Mouse (Mus musculus) heart, postnatal 25 days (tissue): ENCODE measurements around the gene Cst6. TPM values are rescaled to one million over a fixed set of nuclear protein-coding genes. Genes with fewer than 3 reads are reported as not detected.

ENCODE experiments used
- DNase-seq: peaks from one replicate; pipeline ENCODE4 v3.0.0; 2022; ENCODE audit warnings: low spot score
- intact Hi-C: fragments of 180-260 bp; cut with DNase I; formaldehyde crosslinking; loops from one replicate; pipeline ENCODE4 v1.15.1; 2025
- total RNA-seq, 2 experiments: library from RNA; stranded (reverse); gene quantifications; 2 replicates each; pipeline ENCODE4 v1.2.3; 2021

The Cst6 gene
- total RNA-seq, 2 experiments from 2014 or later: 7.4 to 9.6 TPM

DNA sequence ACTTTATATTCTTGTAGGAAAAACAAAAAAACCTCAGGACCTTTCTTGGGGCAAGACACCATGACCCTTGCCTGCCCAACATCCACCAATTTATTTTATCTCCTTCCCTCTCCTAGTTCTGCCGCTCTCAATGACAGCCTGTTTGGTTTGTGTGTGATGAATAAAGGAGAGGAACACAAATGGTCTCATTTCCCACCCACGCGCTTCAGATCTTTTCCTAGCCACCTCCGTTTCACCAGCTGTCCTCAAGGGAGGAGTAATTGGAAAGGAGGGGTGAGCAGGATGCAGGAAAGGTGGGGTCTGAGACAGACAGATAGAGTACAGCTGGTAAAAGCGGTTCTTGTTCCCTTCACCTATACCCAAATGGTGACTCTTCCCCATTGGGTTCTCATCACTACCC is 52.7 kb downstream of the Cst6 start:
- intact Hi-C loops: loop anchor here (5.0 kb wide), 1 partner anchor 189 kb away; the partner anchor contains the start of gene Rab1b
- no peak for DNase-seq

DNA sequence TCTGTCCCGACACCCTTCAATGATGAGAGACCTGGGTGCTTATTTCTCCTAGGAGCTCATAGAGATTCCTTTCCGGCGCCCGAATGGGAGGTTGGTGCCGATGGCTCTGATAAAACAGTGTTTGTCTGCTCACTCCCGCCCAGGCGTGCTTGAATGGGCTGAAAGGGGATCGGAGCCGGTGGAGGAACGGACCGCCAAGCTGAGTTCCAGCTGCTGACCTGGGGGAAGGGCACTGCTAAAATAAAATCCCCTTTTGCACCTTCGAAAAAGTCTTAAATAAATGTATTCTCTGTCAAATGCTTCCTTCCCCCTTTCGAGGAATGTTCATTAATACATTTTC is 53.7 kb downstream of the Cst6 start:
- no peak for DNase-seq
- intact Hi-C loops: loop anchor here (2.0 to 5.0 kb wide), 2 partner anchors 21 to 188 kb away; partner anchors contain the start of gene Rab1b

- DNase-seq: peak; percentile 97
- intact Hi-C loops: loop anchor here (2.0 to 5.0 kb wide), 2 partner anchors 20 to 188 kb away; partner anchors contain the start of gene Rab1b
Measured at GRCm38 (mm10) chr19:5294972-5295735, 54.2 kb downstream of the Cst6 start, which contains the start of gene Sf3b2. Gene Sf3b2 (minus strand): TSS chr19:5295455.

Other genes with a start within 250 kb of the Cst6 start
- gene Rab1b, start 242.5 kb downstream of the Cst6 start, total RNA-seq: 100 to 1,000 TPM; 178 to 189 TPM
- gene Klc2, start 231.0 kb downstream of the Cst6 start, total RNA-seq: 10 to 100 TPM; 47.1 to 53.0 TPM
- gene Pacs1, start 76.5 kb downstream of the Cst6 start, total RNA-seq: 10 to 100 TPM; 21.1 TPM
- 100 to 1,000 TPM; 110 to 115 TPM for gene Sf3b2, start 54.1 kb downstream of the Cst6 start, total RNA-seq
- 10 to 100 TPM; 24.5 to 25.7 TPM for gene Gal3st3, start 51.2 kb downstream of the Cst6 start, total RNA-seq
- gene Catsper1, start 13.8 kb downstream of the Cst6 start, total RNA-seq: not detected
- 10 to 100 TPM; 17.6 to 19.4 TPM for gene Eif1ad, start 17.2 kb upstream of the Cst6 start, total RNA-seq
- 100 to 1,000 TPM; 122 to 132 TPM for gene Banf1, start 17.6 kb upstream of the Cst6 start, total RNA-seq
- 10 to 100 TPM; 45.3 to 58.7 TPM for gene Sart1, start 39.1 kb upstream of the Cst6 start, total RNA-seq
- under 1 TPM; 0.28 to 0.88 TPM for gene Tsga10ip, start 53.0 kb upstream of the Cst6 start, total RNA-seq
- gene Drap1, start 75.4 kb upstream of the Cst6 start, total RNA-seq: 100 to 1,000 TPM; 289 to 292 TPM
- gene AI837181, start 75.6 kb upstream of the Cst6 start, total RNA-seq: 10 to 100 TPM; 34.9 to 36.2 TPM
- not detected for gene Fosl1, start 98.0 kb upstream of the Cst6 start, total RNA-seq
- 10 to 100 TPM in 1 of 2 experiments, 1 to 10 TPM in 1; 7.8 to 11.9 TPM for gene Ccdc85b, start 108.3 kb upstream of the Cst6 start, total RNA-seq
- 10 to 100 TPM; 45.5 to 51.0 TPM for gene Fibp, start 111.0 kb upstream of the Cst6 start, total RNA-seq
- under 1 TPM in 1 of 2 experiments, not detected in 1; 0.45 TPM for gene Ctsw, start 118.9 kb upstream of the Cst6 start, total RNA-seq
- gene Efemp2, start 124.4 kb upstream of the Cst6 start, total RNA-seq: 10 to 100 TPM in 1 of 2 experiments, 1 to 10 TPM in 1; 9.9 to 10.3 TPM
- gene Mus81, start 138.8 kb upstream of the Cst6 start, total RNA-seq: 10 to 100 TPM; 21.0 to 21.5 TPM
- gene Cfl1, start 140.9 kb upstream of the Cst6 start, total RNA-seq: 100 to 1,000 TPM; 209 to 212 TPM
- gene 1700020D05Rik, start 154.2 kb upstream of the Cst6 start, total RNA-seq: 1 to 10 TPM in 1 of 2 experiments, under 1 TPM in 1; 0.78 to 1.0 TPM
- gene Snx32, start 161.0 kb upstream of the Cst6 start, total RNA-seq: 1 to 10 TPM; 6.2 to 8.1 TPM
- gene Ovol1, start 211.1 kb upstream of the Cst6 start, total RNA-seq: not detected
- gene Ap5b1, start 218.5 kb upstream of the Cst6 start, total RNA-seq: 1 to 10 TPM; 3.0 to 3.2 TPM